Mouse (Mus musculus): ENCODE measurements around the gene Wdr25.

The Wdr25 gene

DNA sequence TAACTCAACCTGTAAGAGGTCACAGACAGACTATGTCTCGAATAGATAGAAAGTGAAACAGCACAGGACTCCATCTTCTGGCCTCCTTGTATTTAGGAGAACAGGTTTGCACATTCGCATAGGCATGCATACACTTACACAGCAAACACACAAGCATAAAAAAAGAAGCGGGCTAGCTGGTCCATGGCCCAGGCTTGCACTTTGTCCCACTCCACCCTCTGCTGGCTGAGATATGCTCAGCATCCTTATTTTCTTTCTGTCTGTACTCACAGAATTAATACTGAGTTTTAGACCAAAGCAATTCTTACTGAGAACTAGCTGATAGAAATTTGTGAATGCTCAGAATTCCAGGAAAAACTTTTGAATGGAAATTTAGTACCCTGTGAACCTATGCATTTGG lies 2.6 kb downstream of the Wdr25 start:
- peak; percentile 45 for DNase-seq

DNA sequence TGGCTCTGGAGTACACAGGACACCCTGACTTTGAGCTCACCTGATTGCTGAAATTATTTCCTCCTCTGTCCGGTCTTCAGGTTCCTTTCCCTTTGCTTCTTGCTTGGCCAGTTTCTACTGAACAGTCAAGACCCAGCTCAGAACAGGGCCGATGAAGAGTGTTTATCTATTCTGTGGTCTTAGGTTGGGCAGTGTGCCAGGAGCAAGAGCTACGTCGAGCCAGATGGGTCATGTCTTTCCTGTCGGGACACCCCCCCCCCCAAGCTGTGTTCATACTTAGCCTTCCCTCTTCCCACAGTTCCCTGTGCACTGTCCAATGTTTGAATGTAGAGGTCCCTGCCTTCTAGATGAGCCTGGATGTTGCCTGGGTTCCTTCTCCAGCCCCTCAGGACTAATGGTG lies 7.9 kb downstream of the Wdr25 start:
- DNase-seq, result no peak

DNA sequence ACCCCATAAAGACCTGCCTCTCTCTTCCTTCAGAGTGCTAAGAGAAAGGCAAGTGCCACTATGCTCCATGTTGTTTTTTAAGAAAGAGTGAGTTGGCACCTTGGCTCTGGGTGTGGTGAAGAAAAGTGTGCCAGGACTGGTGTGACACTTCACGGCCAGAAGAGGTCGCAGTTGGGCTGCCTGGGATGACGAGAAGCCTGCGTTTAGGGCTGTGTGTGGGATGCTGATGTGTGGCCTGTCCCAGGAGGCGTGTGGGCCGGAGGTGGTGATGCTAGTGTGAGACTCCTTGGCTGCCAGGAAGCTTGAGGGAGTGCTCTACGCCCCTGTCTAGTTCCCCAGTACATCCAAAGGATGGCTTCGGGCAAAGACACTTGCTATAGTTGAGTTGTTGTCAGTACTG lies 9.5 kb downstream of the Wdr25 start:
- DNase-seq, result peak; percentile 73

DNA sequence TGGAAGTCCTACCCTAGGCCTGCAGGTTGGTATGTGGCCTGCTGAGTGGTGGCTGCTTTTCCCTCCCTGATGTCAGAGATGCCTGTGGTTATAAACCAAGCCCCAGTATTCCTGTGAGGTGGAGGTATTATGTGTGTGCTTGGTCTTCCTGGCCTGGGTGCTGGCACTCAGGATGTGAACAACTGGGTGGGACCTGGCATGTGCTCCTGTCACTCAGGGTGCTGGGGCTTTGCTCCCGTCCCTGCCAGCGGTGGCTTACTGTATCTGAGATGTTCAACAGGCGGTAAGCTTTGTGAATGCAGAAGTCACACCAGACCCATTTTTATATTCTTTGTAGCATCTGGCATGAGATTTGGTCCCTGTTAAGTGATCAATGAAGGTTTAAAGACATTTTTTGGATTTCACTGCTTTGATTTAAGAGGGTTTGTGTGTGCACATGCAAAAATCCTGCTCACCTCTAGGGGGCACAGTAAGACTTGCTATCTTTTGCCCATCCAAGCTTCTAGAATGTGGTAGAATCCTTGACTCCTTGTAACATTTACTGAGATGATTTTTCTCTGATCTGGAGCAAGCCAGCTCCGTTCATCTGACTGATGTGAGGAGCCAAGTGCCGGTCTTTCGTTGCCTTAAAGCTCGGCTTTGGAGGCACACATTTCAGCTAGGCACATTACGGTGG lies 10.3 kb downstream of the Wdr25 start:
- DNase-seq, result peak; percentile 71

DNA sequence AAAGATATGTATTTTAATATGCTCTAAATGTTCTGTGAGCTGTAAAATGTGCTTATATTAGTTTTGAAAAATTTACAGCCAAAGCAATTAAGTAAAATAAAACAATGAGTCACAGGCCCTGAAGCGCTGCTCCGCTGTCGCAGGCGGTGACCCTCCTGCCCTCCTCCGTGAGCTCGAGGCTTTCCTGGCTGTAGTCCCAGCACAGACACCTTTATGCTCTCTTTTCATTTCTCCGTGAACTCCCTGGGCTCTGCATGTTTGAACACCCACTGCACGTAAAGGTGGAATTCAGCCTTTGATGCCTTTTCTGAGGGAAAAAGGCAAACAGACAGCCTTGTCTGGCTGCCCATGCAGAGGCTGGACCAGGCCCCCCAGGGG lies 10.8 kb downstream of the Wdr25 start:
- no peak for DNase-seq

DNA sequence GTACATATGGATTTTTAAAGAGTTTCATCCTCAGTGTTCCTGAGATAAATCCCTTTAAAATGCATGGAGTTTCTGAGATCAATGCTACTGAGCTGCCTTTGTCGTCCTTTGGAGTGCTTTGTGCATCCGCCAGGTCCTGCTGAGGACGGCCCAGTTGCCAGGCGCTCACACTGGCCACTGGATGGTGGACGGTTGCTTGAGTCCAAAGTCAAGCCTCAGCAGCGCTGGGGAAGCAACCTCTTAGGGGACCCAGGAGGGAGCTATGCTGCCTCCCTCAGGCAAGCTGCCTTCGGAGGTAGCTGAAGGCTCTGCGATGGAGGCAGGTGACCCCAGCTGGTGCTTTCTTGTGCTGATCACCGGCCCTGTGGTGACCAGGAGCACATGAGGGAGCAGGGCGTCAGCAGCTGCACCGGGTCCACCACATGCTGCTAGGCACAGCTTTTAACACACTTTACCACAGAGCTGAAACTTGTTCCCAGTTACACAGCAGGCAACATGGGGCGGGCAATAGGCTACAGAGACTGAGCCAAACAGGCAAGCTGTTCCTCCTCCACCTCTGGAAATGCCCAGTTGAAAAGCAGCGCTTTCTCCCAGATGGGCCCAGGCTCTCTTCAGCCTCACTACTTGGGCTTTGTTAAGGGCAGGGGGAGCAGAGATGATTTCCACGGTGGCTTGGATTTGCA lies 12.3 kb downstream of the Wdr25 start:
- DNase-seq, result no peak

DNA sequence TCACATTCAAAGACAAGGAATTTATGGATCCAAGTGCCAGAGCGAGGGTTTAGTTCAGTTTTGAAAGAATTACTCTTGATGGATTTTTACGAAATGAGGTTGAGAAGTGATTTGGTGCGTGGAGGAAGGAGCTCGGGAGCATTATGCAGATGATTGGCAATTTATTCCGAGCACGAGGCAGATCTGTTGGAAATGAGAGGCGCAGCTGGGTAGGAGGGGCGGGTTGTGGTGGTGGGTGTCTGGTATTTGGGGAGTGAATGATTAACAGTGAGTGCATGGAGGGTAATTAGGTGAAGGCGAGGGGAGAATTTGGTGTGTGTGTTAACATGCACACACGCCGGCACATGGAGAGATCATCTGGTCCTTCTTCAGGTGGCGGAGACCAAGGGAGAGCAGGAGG lies 13.0 kb downstream of the Wdr25 start:
- DNase-seq, result no peak

DNA sequence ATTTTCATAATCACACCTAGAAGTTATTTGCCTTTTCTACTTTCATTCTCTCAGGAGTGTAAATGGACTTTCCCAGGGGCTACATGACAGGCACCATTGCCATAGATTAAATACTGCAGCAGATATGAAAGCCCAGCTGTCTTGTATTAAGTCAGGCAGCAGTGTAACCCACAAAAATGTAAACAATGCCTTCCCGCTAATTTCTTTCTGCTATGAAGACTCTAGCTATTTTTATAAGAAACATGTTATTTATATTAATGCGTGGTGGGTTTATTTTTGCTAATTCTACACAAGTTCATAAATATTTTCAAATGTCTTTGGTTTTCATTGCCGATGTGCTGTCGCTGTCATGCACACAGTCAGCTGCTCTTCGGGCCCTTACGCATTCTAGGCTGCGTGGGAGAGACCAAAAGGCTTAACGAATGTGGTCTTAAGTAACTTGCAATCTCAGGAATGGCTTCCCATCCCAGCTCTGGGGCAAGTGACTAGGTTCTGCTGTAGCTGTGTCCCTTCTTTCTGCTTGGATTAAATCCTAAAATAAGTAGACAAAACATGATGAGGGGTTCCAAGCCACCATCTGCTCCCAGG lies 16.5 kb downstream of the Wdr25 start:
- no peak for DNase-seq

DNA sequence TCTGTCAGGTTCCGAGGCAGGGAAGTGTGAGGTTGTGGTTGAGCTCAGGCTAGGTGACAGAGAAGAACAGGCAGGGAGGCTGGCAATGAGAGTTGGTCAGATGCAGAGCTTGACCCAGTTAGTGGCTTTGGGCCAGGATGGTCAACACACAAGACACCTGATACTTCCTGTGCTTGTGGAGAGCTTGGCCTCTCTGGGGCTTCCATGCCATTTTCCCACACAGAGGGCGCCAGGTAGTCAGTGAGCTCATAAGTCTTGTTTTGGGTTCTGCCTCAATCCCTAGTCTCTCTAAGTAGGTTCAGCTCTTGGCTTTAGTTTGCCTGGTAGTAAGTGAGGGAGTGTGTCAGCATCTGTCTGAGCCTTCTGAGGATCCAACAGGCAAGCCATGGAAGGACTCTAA lies 19.0 kb downstream of the Wdr25 start:
- DNase-seq, result no peak

DNA sequence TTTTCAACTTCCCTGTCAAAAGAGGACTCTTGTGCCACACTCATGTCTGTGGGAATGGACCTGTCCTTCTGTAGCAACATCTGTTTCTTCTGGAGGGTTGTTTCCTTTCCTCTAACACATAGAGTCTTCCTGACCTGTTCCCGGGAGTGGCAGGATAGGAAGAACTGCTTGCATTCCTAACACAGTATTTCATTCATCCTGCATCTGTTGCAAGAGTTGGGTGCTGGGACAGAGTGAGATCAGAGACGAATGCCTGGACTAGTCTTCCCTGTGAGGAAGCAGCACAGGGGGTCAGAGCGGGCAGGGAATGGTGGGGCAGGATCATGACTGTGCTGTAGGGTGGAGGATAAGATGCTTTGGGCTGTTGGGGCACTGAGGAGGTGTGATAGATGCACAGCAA lies 20.8 kb downstream of the Wdr25 start:
- no peak for DNase-seq

DNA sequence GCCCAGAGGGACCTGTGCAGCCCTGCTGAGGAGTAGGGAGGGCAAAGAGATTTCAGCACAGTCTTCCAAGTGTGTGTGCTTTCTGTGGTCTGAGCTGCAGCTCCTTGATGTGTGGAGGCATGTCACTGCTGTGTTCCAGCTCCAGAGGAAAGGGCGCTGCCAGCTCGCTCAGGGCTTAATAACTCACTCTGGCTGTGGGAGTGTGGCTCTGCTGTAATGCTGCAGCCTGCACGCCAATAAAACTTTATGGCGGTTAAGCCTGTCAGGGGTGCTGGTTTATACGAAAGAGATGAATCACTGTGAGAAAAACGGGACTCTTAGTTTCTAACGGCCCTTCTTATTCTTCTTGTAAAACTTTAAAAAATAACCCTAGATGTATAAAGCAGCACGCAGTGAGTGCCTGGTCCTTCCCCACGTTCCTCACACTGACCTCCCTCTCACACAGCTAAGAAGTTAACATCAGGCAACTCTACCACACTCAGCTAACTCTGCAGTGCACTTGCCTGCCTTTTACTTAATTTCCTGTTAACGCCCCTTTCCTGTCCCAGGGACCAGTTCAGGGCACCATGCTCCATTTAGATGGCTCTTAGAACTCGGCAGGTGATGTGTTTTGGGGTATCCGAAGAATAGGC lies 21.4 kb downstream of the Wdr25 start:
- DNase-seq, result no peak

DNA sequence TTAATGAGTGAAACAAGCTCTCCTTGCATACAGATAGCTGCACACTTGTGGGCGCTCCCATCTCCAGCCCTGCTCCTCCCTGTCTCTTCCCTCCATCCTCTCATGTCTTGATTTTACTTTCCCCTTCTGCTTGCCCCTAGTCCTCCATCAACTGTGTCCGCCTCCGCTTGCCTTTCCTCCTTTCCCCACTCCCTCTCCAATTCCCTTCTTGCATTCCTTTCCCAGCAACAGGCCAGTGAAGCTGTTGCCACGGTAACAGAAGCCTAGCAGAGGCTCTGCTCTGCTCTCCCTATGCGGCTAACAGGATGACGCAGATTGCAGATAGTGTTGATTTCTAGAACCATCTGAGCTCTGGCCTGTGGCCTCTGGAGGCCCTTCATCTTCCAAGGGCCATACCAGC lies 22.5 kb downstream of the Wdr25 start:
- DNase-seq, result no peak

DNA sequence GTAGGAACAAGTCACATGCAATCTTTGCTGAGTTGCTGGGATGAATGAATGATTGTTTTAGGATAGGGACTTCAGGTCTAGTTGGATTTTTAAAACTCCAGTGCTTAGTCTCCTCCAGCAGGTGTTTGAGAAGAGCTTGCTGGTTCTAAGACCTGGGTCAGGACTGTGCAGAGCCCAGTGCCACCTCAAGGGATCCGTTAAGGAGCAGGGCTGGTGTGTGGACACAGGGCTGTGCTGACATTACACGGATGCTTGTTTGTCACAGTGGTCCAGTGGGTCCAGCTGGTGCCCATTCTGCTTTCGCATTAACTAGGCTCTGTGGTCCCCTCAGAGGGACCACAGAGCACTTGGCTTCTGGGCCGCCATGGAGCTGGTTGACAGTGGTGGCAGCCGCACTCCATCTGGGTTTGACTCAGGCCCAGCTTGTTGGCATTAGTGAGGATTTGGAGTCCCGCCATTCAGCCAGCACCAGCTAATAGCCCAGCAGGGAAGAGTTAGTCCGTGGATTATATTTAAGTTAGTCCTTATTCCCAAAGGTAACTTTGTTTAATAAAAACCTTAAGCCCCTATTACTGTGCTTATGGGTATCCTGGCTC lies 23.1 kb downstream of the Wdr25 start:
- DNase-seq, result no peak

DNA sequence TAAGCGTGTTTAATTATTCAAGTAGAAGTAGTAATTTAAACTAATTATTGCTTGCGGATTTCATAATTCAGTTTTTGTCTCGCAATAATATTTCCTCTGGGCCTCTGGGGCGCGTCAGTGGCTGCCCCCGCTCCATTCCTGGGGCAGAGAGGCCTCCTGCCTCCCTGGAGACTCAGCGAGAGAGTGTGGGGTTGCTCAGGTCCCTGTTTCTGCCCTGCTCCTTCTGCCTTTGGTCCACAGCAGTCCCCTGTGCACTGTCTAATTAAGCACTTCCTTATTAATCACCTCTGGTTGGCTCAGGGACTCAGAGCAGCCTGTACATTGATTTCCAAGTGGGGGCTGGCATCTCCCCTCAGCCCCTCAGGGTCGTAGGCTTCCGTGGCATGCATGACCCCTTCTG lies 24.1 kb downstream of the Wdr25 start:
- DNase-seq, result no peak

DNA sequence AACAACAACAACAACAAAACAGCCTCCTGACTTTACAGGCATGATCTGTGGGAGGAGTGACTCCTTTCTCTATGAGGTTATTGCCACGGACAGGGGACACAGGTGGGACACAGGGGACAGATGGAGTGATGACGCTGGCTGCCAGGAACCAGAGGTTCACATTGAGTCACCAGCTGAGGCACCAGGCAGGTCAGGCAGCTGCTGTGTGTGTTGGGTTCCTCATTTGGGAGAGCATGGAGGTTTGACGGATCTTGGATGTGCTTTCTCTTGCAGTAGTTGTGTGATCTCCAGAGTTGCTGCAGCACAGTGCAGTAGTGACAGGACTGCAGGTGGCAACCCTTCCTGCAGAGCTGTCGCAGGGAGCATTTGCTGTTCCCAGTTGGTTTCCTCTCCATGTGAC lies 25.3 kb downstream of the Wdr25 start:
- no peak for DNase-seq

DNA sequence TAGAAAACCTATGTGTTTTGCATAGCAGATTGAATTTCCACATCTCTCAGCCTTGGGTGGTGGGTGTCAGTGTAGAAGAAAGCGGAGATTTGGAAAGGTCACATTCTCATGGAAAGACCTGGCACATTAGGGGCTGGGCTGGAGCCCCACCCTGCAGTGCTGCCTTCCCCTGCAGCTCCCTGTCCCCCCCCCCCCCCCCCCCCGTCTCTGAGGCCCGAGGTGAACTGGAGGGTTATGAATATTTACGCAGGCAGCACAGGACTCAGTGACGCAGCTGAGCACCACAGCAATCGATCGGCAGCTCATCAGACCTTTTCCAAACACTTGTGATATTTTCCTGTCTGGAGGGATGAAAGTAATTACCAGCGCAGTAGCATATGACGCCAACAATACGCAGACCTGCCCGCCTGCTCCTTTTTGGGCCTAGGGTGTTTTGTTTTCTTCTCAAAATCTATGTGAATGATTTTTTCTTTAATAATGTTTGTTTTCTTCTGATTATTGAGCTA lies 33.2 kb downstream of the Wdr25 start:
- DNase-seq, result no peak

DNA sequence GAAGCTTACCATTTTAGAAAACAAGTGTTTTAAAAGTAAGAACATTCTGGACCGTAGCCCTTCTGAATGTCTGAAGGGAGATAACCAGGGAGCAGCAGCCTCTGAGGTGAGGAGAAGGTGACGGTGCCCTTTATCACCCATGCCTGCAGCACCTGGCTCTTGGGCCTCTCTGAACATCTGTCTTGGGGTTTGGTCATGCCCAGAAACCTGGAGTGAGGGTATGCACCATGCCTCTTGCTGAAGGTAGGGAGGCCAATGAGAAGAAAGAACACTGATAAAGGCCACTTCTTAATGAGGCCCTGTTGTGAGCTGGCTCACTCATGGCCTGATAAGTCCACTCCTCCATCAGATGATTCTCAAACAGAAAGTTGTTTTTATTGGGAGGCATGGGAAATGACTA lies 34.8 kb downstream of the Wdr25 start:
- DNase-seq, result no peak

DNA sequence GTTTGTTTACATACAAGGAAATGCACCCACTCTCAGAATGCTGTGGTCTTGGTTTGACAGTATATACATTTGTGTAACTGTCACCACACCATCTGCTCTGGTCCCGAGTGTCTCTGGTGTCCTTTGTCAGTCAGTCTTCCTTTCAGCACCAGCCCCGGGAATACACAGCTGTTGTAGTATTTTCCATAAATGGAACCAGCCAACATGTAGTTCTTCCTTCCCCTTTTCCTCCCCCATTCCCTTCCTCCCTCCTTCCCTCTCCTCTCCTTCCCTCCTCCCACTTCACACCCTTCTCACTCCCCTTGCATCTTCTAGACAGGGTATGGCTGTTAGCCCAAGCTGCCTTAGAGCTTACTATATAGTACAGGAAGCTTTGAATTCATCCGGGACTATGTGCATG lies 36.0 kb downstream of the Wdr25 start:
- DNase-seq, result no peak

DNA sequence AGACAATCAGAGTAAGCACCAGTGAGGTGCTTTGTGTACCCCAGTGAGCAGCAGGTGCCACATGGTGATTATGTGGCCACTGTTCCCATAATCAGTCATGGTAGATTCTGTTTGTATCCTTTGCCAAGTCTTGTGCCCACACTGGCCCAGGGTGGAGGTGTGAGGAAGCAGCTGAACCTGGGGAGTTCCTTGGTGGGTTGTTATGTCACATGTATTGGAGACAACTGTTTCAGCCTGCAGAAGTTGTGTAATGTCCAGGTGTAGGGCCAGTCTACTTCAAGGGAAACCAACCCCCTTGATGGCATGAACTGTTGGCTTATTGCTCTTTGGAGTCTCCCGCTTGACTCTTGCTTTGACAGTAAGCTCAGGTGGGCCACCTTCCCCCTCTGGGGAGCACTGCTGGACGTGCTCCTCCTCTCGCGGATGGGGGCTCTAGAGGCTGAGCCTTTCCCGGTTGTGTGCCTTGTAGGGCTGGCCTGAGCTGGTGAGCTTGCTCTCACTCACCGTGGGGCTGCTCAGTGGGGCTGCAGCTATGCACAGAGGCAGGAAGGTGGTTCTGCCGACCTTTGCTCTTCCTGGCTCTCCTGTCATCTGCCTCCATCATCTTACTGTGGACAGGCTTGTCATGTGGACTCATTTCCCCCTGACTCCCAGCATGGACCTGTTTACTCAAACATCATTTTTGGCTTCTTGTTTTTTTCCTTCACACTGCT lies 38.1 kb downstream of the Wdr25 start:
- no peak for DNase-seq

DNA sequence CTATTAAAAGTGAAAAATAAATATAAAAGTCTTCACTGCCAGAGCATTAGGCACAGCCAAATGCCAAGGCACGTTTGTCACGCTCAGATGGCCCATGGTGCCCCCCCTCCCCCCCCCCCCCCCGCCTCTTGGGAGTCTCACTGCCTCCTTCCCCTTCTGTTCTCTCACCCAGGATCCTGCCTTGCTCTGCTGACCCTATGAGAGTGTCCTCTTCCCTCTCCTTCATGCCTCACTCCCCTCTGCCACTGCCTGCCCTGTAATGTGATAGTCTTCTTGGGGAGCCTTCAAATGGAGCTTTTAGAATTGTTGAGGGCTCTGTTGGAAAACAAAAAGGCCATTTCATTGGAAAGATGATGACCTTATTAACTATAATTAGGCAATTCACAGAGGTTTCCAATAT lies 38.7 kb downstream of the Wdr25 start:
- no peak for DNase-seq

DNA sequence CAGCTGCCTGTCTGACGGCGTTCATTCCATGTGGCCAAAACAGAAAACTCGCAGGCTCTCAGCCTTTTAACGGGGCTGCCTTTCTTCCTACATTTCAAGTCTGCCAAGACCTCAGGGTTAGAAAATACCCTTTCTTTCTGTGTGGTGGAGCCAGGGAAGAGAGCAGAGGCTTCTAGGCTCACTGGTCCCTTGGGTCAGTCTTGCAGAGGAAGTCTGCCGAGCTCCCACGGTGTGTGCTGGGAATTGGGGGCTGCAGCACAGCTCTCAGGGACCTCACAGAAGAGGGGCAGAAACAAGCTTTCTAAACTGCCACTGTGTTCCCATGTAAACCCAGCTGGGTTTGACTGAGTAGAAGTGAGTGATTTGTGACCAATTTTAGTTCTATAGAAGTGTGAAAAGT lies 40.8 kb downstream of the Wdr25 start:
- no peak for DNase-seq

DNA sequence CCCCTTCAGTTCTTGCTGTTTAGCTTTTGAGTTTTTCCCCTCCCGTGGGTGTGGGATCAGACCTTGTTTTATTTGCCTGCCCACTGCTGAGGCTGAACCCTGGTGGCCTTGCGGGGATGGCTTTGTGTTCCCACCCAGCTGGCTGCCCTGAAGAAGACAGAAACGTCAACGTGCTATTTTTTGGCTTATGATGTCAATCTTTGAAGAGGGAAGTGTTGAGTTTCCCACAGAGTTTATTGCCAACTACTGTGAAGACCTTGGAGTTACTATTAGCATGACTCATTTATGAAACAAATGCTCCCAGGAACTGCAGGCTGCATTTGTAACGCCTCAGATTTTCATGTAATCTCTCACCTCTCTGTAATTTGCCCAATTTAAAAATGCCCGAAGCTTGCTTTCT lies 43.4 kb downstream of the Wdr25 start:
- no peak for DNase-seq

DNA sequence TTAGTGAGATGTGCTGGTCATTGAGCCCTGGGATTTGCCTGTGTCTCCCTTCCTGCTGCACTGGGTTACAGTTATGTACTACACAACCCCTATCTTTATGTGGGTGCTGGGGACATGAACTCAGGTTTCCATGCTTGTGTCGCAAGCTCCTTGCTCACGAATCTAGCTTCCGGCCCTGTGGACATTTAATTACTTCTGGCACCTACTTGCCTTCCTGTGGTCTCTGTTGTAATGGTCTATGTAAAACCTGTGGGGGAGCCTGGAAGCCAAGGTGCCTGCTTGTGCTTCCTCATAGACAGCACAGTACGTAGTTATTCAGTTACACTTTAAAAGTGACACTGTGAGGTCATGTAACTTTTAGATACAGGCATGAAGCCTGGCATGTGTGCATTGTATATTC lies 44.1 kb downstream of the Wdr25 start:
- no peak for DNase-seq
